Mouse (Mus musculus): ENCODE data around the gene Tmtc3. TPM values are rescaled to one million over a fixed set of nuclear protein-coding genes. Genes with fewer than 3 reads are reported as not detected.
"Not testable (repeated sequence)": the region's sequence is repeated elsewhere in the genome, so short reads cannot be mapped to it uniquely, and the experiment has no call there.

The Tmtc3 gene
- polyA plus RNA-seq, 1 experiment: 3.4 TPM

GRCm38 (mm10) chr10:100449394-100449793 is 37.8 kb downstream of the Tmtc3 start:
- Histone ChIP-seq H3K79me3 (ENCODE audit: low read depth) (no peaks in the 10 kb centered on the region), H3K27me3 (ENCODE audit: control insufficient read depth, insufficient read depth, insufficient read length) (no peaks in the 10 kb centered on the region), H3K36me3 (ENCODE audit: control insufficient read depth, insufficient read depth) (peaks cover 45% of the 10 kb centered on the region), H3ac (ENCODE audit: control insufficient read depth, insufficient read length, low read depth) (no peak overlapping the region), H3K4me3 (ENCODE audit: insufficient read depth, poor library complexity, severe bottlenecking) (no peak overlapping the region), H3K79me2 (ENCODE audit: control insufficient read depth, insufficient read depth) (no peaks in the 10 kb centered on the region)
- TF ChIP-seq CTCF (IDR thresholded peaks at IDR 0.05; ENCODE audit: control insufficient read depth, insufficient read depth, insufficient read length) (no peak), MAX (IDR thresholded peaks at IDR 0.05) (no peak), MYOD1 (IDR thresholded peaks at IDR 0.05; ENCODE audit: control insufficient read depth, insufficient read length, low read depth) (no peak), USF1 (IDR thresholded peaks at IDR 0.05; ENCODE audit: low read depth) (no peak), CEBPB (IDR thresholded peaks at IDR 0.05; ENCODE audit: low read depth) (no peak), FOSL1 (IDR thresholded peaks at IDR 0.05; ENCODE audit: insufficient read depth, low read length, poor library complexity, severe bottlenecking) (no peak), MYOG (IDR thresholded peaks at IDR 0.05; ENCODE audit: control insufficient read depth, extremely low read depth, insufficient read length) (no peak)

- no peaks in the 10 kb centered on the region for H3K79me2 ChIP-seq (ENCODE audit: control insufficient read depth, insufficient read depth)
- H3K36me3 ChIP-seq (ENCODE audit: control insufficient read depth, insufficient read depth): no peaks in the 10 kb centered on the region
- no peaks in the 10 kb centered on the region for H3K27me3 ChIP-seq (ENCODE audit: control insufficient read depth, insufficient read depth, insufficient read length)
- H3ac ChIP-seq (ENCODE audit: control insufficient read depth, insufficient read length, low read depth): no peak overlapping the region
- H3K79me3 ChIP-seq (ENCODE audit: low read depth): no peaks in the 10 kb centered on the region
- no peak overlapping the region for H3K4me3 ChIP-seq (ENCODE audit: insufficient read depth, poor library complexity, severe bottlenecking)
- TF ChIP-seq CTCF (IDR thresholded peaks at IDR 0.05; ENCODE audit: control insufficient read depth, insufficient read depth, insufficient read length): no peak
- no peak for TF ChIP-seq MYOD1 (IDR thresholded peaks at IDR 0.05; ENCODE audit: control insufficient read depth, insufficient read length, low read depth)
- TF ChIP-seq MAX (IDR thresholded peaks at IDR 0.05): no peak
- TF ChIP-seq USF1 (IDR thresholded peaks at IDR 0.05; ENCODE audit: low read depth): no peak
- TF ChIP-seq CEBPB (IDR thresholded peaks at IDR 0.05; ENCODE audit: low read depth): no peak
- TF ChIP-seq MYOG (IDR thresholded peaks at IDR 0.05; ENCODE audit: control insufficient read depth, extremely low read depth, insufficient read length): no peak
- no peak for TF ChIP-seq FOSL1 (IDR thresholded peaks at IDR 0.05; ENCODE audit: insufficient read depth, low read length, poor library complexity, severe bottlenecking)
These were observed 59.6 kb downstream of the Tmtc3 start for GRCm38 (mm10) chr10:100427592-100427991.

GRCm38 (mm10) chr10:100415566-100415965 is 71.6 kb downstream of the Tmtc3 start:
- Histone ChIP-seq H3K79me3 (ENCODE audit: low read depth) (no peaks in the 10 kb centered on the region), H3K27me3 (ENCODE audit: control insufficient read depth, insufficient read depth, insufficient read length) (no peaks in the 10 kb centered on the region), H3K79me2 (ENCODE audit: control insufficient read depth, insufficient read depth) (no peaks in the 10 kb centered on the region), H3ac (ENCODE audit: control insufficient read depth, insufficient read length, low read depth) (no peak overlapping the region), H3K36me3 (ENCODE audit: control insufficient read depth, insufficient read depth) (no peaks in the 10 kb centered on the region), H3K4me3 (ENCODE audit: insufficient read depth, poor library complexity, severe bottlenecking) (no peak overlapping the region)
- TF ChIP-seq MYOD1 (IDR thresholded peaks at IDR 0.05; ENCODE audit: control insufficient read depth, insufficient read length, low read depth) (no peak), USF1 (IDR thresholded peaks at IDR 0.05; ENCODE audit: low read depth) (no peak), MYOG (IDR thresholded peaks at IDR 0.05; ENCODE audit: control insufficient read depth, extremely low read depth, insufficient read length) (no peak), CTCF (IDR thresholded peaks at IDR 0.05; ENCODE audit: control insufficient read depth, insufficient read depth, insufficient read length) (no peak), MAX (IDR thresholded peaks at IDR 0.05) (no peak), CEBPB (IDR thresholded peaks at IDR 0.05; ENCODE audit: low read depth) (no peak), FOSL1 (IDR thresholded peaks at IDR 0.05; ENCODE audit: insufficient read depth, low read length, poor library complexity, severe bottlenecking) (no peak)

- not testable (repeated sequence) for H3K79me3 ChIP-seq (ENCODE audit: low read depth); H3K79me2 ChIP-seq (ENCODE audit: control insufficient read depth, insufficient read depth); H3K27me3 ChIP-seq (ENCODE audit: control insufficient read depth, insufficient read depth, insufficient read length); H3K4me3 ChIP-seq (ENCODE audit: insufficient read depth, poor library complexity, severe bottlenecking); H3ac ChIP-seq (ENCODE audit: control insufficient read depth, insufficient read length, low read depth); H3K36me3 ChIP-seq (ENCODE audit: control insufficient read depth, insufficient read depth)
These were observed 84.8 kb downstream of the Tmtc3 start for GRCm38 (mm10) chr10:100402301-100402700.

Other genes starting within 250 kb of the Tmtc3 start
- gene Gm4301, start 151.7 kb downstream of the Tmtc3 start, polyA plus RNA-seq (2012; fragmentation: generic; extraction: Trizol): not detected
- gene Gm4302, start 146.5 kb downstream of the Tmtc3 start, polyA plus RNA-seq (2012; fragmentation: generic; extraction: Trizol): 0.19 TPM
- gene Gm4303, start 141.4 kb downstream of the Tmtc3 start, polyA plus RNA-seq (2012; fragmentation: generic; extraction: Trizol): not detected
- gene Gm4305, start 136.3 kb downstream of the Tmtc3 start, polyA plus RNA-seq (2012; fragmentation: generic; extraction: Trizol): not detected
- not detected for gene Gm4307, start 126.0 kb downstream of the Tmtc3 start, polyA plus RNA-seq (2012; fragmentation: generic; extraction: Trizol)
- gene Gm4312, start 104.8 kb downstream of the Tmtc3 start, polyA plus RNA-seq (2012; fragmentation: generic; extraction: Trizol): not detected
- 2.2 TPM for gene Cep290, start 208 bp upstream of the Tmtc3 start, polyA plus RNA-seq (2012; fragmentation: generic; extraction: Trizol)
- 7.8 TPM for gene 4930430F08Rik, start 103.1 kb upstream of the Tmtc3 start, polyA plus RNA-seq (2012; fragmentation: generic; extraction: Trizol)
- not detected for gene 1700017N19Rik, start 103.1 kb upstream of the Tmtc3 start, polyA plus RNA-seq (2012; fragmentation: generic; extraction: Trizol)

Data from C2C12 (cell line).